Mouse (Mus musculus): ENCODE data around the gene Cxcl16. TPM values are rescaled to one million over a fixed set of nuclear protein-coding genes. Genes with fewer than 3 reads are reported as not detected.
"Not testable (repeated sequence)": the region's sequence is repeated elsewhere in the genome, so short reads cannot be mapped to it uniquely, and the experiment has no call there.

The Cxcl16 gene
- polyA plus RNA-seq, 1 experiment from 2014 or later: 10.9 TPM

GRCm38 (mm10) chr11:70432048-70432894 lies 27.5 kb downstream of the Cxcl16 start, which contains the start of gene Arrb2:
Gene Arrb2, plus strand, starts transcription at chr11:70432635.
- H3K4me3 ChIP-seq (ENCODE audit: low read length): peak within 1 kb of the TSS; percentile 83
- peaks cover 10% of the 10 kb centered on the region; the same call in 1 of the 2 replicates for H3K4me1 ChIP-seq (ENCODE audit: control insufficient read depth, insufficient read depth, low read length)
- peaks cover 2% of the 10 kb centered on the region; the same call in 1 of the 2 replicates for H3K36me3 ChIP-seq (ENCODE audit: control insufficient read depth, insufficient read depth)
- H3K27ac ChIP-seq (ENCODE audit: low read length): peak within 1 kb of the TSS; percentile 80
- H3K27me3 ChIP-seq (ENCODE audit: control insufficient read depth, insufficient read depth, low read length): no peaks in the 10 kb centered on the region
- peak; percentile 93 for ATAC-seq (replicated peaks; ENCODE audit: extremely low read depth, insufficient read depth, low FRiP score)
- H3K4me2 ChIP-seq (ENCODE audit: low read depth, low read length): peak within 1 kb of the TSS; percentile 94
- peak within 1 kb of the TSS; percentile 91 for H3K9ac ChIP-seq (ENCODE audit: low read length)
- under 1% methylated on average over 75 of the region's 75 CpGs for WGBS
- no peaks in the 10 kb centered on the region for H3K9me3 ChIP-seq (replicated peaks; ENCODE audit: control insufficient read depth, low read length)

GRCm38 (mm10) chr11:70431574-70431973 lies 28.2 kb downstream of the Cxcl16 start:
- H3K4me1 ChIP-seq (ENCODE audit: control insufficient read depth, insufficient read depth, low read length): peaks cover 10% of the 10 kb centered on the region; the same call in 1 of the 2 replicates
- H3K4me3 ChIP-seq (ENCODE audit: low read length): peak overlapping the region; percentile 83
- H3K36me3 ChIP-seq (ENCODE audit: control insufficient read depth, insufficient read depth): no peaks in the 10 kb centered on the region
- no peaks in the 10 kb centered on the region for H3K27me3 ChIP-seq (ENCODE audit: control insufficient read depth, insufficient read depth, low read length)
- no peak for ATAC-seq (replicated peaks; ENCODE audit: extremely low read depth, insufficient read depth, low FRiP score)
- H3K27ac ChIP-seq (ENCODE audit: low read length): peak overlapping the region; percentile 80
- no peak overlapping the region; the same call in 1 of the 2 replicates for H3K9ac ChIP-seq (ENCODE audit: low read length)
- H3K4me2 ChIP-seq (ENCODE audit: low read depth, low read length): peak overlapping the region; percentile 94
- no peaks in the 10 kb centered on the region for H3K9me3 ChIP-seq (replicated peaks; ENCODE audit: control insufficient read depth, low read length)
- WGBS: 37% methylated on average over 5 of the region's 5 CpGs

- not testable (repeated sequence) for H3K4me2 ChIP-seq (ENCODE audit: low read depth, low read length); H3K27ac ChIP-seq (ENCODE audit: low read length); ATAC-seq (replicated peaks; ENCODE audit: extremely low read depth, insufficient read depth, low FRiP score); H3K36me3 ChIP-seq (ENCODE audit: control insufficient read depth, insufficient read depth); H3K9ac ChIP-seq (ENCODE audit: low read length); H3K9me3 ChIP-seq (replicated peaks; ENCODE audit: control insufficient read depth, low read length); H3K4me1 ChIP-seq (ENCODE audit: control insufficient read depth, insufficient read depth, low read length); H3K4me3 ChIP-seq (ENCODE audit: low read length); H3K27me3 ChIP-seq (ENCODE audit: control insufficient read depth, insufficient read depth, low read length)
- WGBS: 70% methylated on average over 6 of the region's 6 CpGs
These were observed 33.2 kb downstream of the Cxcl16 start for GRCm38 (mm10) chr11:70426598-70426997.

- no peaks in the 10 kb centered on the region for H3K27me3 ChIP-seq (ENCODE audit: control insufficient read depth, insufficient read depth, low read length)
- H3K4me1 ChIP-seq (ENCODE audit: control insufficient read depth, insufficient read depth, low read length): no peaks in the 10 kb centered on the region
- no peak overlapping the region for H3K4me2 ChIP-seq (ENCODE audit: low read depth, low read length)
- 43% methylated on average over 5 of the region's 5 CpGs for WGBS
- H3K9me3 ChIP-seq (replicated peaks; ENCODE audit: control insufficient read depth, low read length): no peaks in the 10 kb centered on the region
- H3K36me3 ChIP-seq (ENCODE audit: control insufficient read depth, insufficient read depth): no peaks in the 10 kb centered on the region
- H3K4me3 ChIP-seq (ENCODE audit: low read length): no peak overlapping the region
- no peak overlapping the region for H3K9ac ChIP-seq (ENCODE audit: low read length)
- no peak overlapping the region for H3K27ac ChIP-seq (ENCODE audit: low read length)
- ATAC-seq (replicated peaks; ENCODE audit: extremely low read depth, insufficient read depth, low FRiP score): no peak
These were observed 40.3 kb downstream of the Cxcl16 start for GRCm38 (mm10) chr11:70419486-70419885.

- no peak for ATAC-seq (replicated peaks; ENCODE audit: extremely low read depth, insufficient read depth, low FRiP score)
- Histone ChIP-seq H3K4me2 (ENCODE audit: low read depth, low read length) (no peak overlapping the region), H3K27me3 (ENCODE audit: control insufficient read depth, insufficient read depth, low read length) (no peaks in the 10 kb centered on the region), H3K9ac (ENCODE audit: low read length) (no peak overlapping the region), H3K4me1 (ENCODE audit: control insufficient read depth, insufficient read depth, low read length) (no peaks in the 10 kb centered on the region), H3K27ac (ENCODE audit: low read length) (no peak overlapping the region), H3K9me3 (replicated peaks; ENCODE audit: control insufficient read depth, low read length) (no peaks in the 10 kb centered on the region), H3K36me3 (ENCODE audit: control insufficient read depth, insufficient read depth) (no peaks in the 10 kb centered on the region), H3K4me3 (ENCODE audit: low read length) (no peak overlapping the region)
- WGBS: 59% methylated on average over 4 of the region's 4 CpGs
These were observed 41.6 kb downstream of the Cxcl16 start for GRCm38 (mm10) chr11:70418199-70418598.

- no peak for ATAC-seq (replicated peaks; ENCODE audit: extremely low read depth, insufficient read depth, low FRiP score)
- Histone ChIP-seq H3K27ac (ENCODE audit: low read length) (no peak overlapping the region), H3K9ac (ENCODE audit: low read length) (no peak overlapping the region), H3K36me3 (ENCODE audit: control insufficient read depth, insufficient read depth) (no peaks in the 10 kb centered on the region), H3K4me2 (ENCODE audit: low read depth, low read length) (no peak overlapping the region), H3K4me3 (ENCODE audit: low read length) (no peak overlapping the region), H3K4me1 (ENCODE audit: control insufficient read depth, insufficient read depth, low read length) (peaks cover 9% of the 10 kb centered on the region), H3K9me3 (replicated peaks; ENCODE audit: control insufficient read depth, low read length) (no peaks in the 10 kb centered on the region), H3K27me3 (ENCODE audit: control insufficient read depth, insufficient read depth, low read length) (no peaks in the 10 kb centered on the region)
- 6% methylated on average over 3 of the region's 3 CpGs for WGBS
These were observed 45.8 kb downstream of the Cxcl16 start for GRCm38 (mm10) chr11:70413961-70414360.

GRCm38 (mm10) chr11:70412591-70412990 lies 47.2 kb downstream of the Cxcl16 start:
- H3K9ac ChIP-seq (ENCODE audit: low read length): no peak overlapping the region
- H3K9me3 ChIP-seq (replicated peaks; ENCODE audit: control insufficient read depth, low read length): no peaks in the 10 kb centered on the region
- no peaks in the 10 kb centered on the region for H3K27me3 ChIP-seq (ENCODE audit: control insufficient read depth, insufficient read depth, low read length)
- H3K27ac ChIP-seq (ENCODE audit: low read length): no peak overlapping the region
- no peaks in the 10 kb centered on the region for H3K36me3 ChIP-seq (ENCODE audit: control insufficient read depth, insufficient read depth)
- ATAC-seq (replicated peaks; ENCODE audit: extremely low read depth, insufficient read depth, low FRiP score): no peak
- H3K4me3 ChIP-seq (ENCODE audit: low read length): no peak overlapping the region
- H3K4me1 ChIP-seq (ENCODE audit: control insufficient read depth, insufficient read depth, low read length): peaks cover 15% of the 10 kb centered on the region
- no peak overlapping the region for H3K4me2 ChIP-seq (ENCODE audit: low read depth, low read length)
- WGBS: 74% methylated on average over 5 of the region's 5 CpGs

GRCm38 (mm10) chr11:70410297-70410643 lies 49.5 kb downstream of the Cxcl16 start:
- 60% methylated on average over 6 of the region's 6 CpGs for WGBS
- Histone ChIP-seq H3K4me3 (ENCODE audit: low read length) (peak overlapping the region; percentile 96), H3K4me1 (ENCODE audit: control insufficient read depth, insufficient read depth, low read length) (peaks cover 15% of the 10 kb centered on the region), H3K27ac (ENCODE audit: low read length) (peak overlapping the region; percentile 78; the same call in 1 of the 2 replicates), H3K9me3 (replicated peaks; ENCODE audit: control insufficient read depth, low read length) (no peaks in the 10 kb centered on the region), H3K4me2 (ENCODE audit: low read depth, low read length) (peak overlapping the region; percentile 96), H3K9ac (ENCODE audit: low read length) (peak overlapping the region; percentile 99), H3K27me3 (ENCODE audit: control insufficient read depth, insufficient read depth, low read length) (no peaks in the 10 kb centered on the region), H3K36me3 (ENCODE audit: control insufficient read depth, insufficient read depth) (0 out of 2 replicates have a peak, but pooled peaks cover 2% of the 10 kb centered on the region)
- ATAC-seq (replicated peaks; ENCODE audit: extremely low read depth, insufficient read depth, low FRiP score): no peak

- Histone ChIP-seq H3K4me2 (ENCODE audit: low read depth, low read length) (peak within 1 kb of the TSS; percentile 96), H3K9me3 (replicated peaks; ENCODE audit: control insufficient read depth, low read length) (no peaks in the 10 kb centered on the region), H3K27ac (ENCODE audit: low read length) (peak within 1 kb of the TSS; percentile 78), H3K27me3 (ENCODE audit: control insufficient read depth, insufficient read depth, low read length) (no peaks in the 10 kb centered on the region), H3K4me3 (ENCODE audit: low read length) (peak within 1 kb of the TSS; percentile 96), H3K4me1 (ENCODE audit: control insufficient read depth, insufficient read depth, low read length) (peaks cover 15% of the 10 kb centered on the region), H3K9ac (ENCODE audit: low read length) (peak within 1 kb of the TSS; percentile 99), H3K36me3 (ENCODE audit: control insufficient read depth, insufficient read depth) (0 out of 2 replicates have a peak, but pooled peaks cover 5% of the 10 kb centered on the region)
- ATAC-seq (replicated peaks; ENCODE audit: extremely low read depth, insufficient read depth, low FRiP score): peak; percentile 97
- under 1% methylated on average over 59 of the region's 59 CpGs for WGBS
These were observed 50.0 kb downstream of the Cxcl16 start, which contains the start of gene Pelp1 for GRCm38 (mm10) chr11:70409594-70410296. Gene Pelp1, minus strand, starts transcription at chr11:70410031.
